Mouse (Mus musculus): ENCODE results near the gene Zfp513. TPM values are rescaled to one million over a fixed set of nuclear protein-coding genes. Genes with fewer than 3 reads are reported as not detected.

Gene Zfp513
- polyA plus RNA-seq, 1 experiment from 2014 or later = 7.0 TPM

DNA sequence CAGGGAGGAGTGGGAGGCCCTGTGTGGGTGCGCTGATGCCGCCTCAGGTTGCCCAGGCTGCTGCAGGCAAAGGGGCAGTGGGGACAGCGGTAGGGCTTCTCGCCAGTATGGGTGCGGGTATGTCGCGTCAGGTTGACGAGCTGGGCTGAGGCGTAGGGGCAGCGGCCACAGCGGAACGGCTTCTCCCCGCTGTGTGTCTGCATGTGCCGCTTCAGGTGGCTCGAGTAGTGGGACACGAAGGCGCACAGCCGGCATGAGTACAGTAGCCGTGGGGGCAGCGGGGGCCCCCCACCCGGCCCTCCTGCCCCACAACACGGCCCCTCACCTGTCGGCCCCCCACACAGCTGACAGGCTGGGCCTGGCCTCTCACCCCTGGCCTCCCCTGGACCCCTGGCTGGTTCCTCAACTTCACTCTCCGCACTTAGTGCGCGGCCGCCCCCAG is 1.8 kb downstream of the Zfp513 start:
- DNase-seq (ENCODE audit: low spot score) = no peak

DNA sequence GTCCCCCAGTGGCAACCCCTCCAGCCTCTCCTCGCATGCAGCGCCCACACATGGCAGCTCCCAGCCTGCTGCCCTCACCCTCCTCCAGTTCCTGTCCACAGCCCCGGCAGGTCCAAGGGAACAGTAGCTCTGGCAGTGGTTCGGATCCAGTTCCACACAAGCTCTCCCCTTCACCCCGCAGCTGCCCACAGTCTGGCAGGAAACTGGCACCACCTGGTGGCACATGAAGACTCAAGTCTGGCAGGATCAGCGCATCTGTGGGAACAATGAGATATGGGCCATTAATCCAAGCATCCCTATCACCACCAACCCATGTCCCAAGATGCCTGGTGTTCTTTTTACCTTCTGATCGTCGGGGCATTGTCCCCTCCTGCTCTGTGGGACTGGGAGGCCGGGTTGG is 2.2 kb downstream of the Zfp513 start:
- no peak for DNase-seq (ENCODE audit: low spot score)

DNA sequence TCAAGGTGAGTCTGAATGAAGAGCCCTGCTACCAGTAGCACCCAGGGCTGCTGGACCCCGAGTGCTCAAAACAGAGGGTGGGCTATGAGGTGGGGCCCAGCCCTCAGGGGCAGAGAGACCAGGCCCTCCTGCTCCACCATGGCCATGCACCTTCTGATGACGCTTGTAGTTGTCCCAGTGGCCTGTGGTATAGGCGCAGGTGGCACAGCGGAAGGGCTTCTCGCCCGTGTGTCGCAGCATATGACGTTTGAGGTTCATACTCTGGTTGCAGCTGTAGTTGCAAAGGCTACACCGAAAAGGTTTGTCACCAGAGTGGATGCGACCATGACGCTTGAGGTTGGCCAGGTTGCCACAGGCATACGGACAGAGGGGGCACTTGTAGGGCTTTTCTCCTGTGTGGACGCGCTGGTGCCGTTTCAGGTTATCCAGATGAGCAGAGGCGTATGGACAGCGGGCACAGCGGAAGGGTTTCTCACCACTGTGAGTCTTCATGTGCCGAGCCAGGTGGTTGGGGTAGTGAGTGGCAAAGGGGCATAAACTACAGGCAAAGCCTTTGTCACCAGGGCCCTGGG is 2.7 kb downstream of the Zfp513 start:
- no peak for DNase-seq (ENCODE audit: low spot score)

DNA sequence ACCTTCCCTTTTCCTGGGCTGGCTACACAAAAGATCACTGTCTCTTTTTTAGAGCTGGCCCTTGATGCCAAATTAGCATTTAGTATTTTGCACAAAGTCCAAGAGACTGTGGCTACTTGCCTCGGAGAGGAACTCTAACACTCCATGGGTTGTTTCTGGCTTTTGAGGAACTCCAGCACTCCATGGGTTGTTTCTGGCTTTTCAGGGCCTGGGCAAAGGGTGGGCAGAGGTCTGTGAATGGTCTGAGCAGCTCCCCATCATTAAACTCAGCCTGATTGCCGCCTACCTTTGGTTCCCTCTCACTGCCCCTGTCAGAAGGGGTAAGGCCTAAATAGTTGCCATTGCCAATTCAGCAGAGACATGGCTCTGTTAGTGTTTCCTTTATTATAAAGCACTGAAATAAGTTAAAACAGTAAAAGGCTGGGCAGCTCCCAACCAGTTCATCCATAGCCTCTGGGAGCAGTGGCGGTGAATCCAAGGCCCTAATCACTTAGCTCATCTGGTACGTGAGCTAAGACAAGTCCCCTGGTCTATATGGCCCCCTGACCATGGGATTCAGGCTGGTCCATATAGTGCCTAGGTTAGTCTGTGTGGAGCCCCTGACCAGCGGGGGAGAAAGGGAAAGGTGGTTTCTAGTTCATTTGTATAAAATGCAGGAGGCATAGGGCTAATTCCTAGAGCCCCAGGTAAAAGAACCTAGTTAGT is 3.3 kb downstream of the Zfp513 start:
- DNase-seq (ENCODE audit: low spot score) = no peak

DNA sequence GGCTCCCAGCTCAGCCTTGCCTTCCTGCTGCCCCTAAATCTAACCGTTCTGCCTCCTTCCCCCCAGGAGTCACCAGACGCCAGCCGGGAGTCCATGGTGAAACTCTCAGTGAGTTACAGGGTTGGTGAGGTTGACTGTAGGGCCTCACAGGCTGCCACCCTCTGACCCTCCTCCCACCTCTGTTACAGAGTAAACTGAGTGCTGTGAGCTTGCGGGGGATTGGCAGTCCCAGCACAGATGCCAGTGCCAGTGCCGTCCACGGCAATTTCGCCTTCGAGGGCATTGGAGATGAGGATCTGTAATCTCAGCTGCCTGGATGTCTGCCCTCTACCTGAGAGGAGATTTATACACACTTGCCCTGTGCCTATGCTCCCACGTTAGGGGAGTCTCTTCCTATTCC is 3.9 kb downstream of the Zfp513 start:
- DNase-seq (ENCODE audit: low spot score) = no peak

DNA sequence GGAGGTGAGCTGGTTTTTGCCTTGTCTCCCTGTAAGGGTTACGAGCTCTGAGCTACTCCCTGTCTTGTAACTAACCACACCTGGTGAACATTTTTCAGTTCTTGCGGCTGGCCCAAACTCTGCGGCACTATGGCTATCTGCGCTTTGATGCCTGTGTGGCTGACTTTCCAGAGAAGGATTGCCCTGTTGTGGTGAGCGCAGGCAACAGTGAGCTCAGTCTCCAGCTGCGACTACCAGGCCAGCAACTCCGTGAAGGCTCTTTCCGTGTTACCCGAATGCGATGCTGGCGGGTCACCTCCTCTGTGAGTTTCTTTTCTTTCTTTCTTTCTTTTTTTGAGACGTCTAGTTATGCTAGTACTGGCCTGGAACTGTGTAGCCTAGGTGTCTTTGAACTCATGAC is 5.0 kb downstream of the Zfp513 start:
- DNase-seq (ENCODE audit: low spot score) = no peak

DNA sequence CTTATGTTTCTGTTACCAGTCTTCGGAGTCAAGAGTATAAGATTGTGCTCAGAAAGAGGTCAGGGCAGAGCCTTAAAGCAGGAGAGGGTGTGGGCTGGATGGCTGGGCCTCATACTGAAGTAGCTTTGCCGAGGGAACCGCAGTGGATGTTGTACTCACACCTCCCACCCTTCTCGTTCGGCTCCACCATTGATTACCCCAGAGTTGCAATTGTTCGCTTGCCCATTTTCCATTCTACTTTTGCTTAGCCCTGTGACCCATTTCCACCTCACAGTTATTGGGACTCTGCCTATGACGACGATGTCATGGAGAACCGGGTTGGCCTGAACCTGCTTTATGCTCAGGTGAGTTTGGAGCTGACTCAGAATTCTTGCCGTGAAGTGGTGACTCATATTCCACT is 5.9 kb downstream of the Zfp513 start:
- DNase-seq (ENCODE audit: low spot score) = no peak

DNA sequence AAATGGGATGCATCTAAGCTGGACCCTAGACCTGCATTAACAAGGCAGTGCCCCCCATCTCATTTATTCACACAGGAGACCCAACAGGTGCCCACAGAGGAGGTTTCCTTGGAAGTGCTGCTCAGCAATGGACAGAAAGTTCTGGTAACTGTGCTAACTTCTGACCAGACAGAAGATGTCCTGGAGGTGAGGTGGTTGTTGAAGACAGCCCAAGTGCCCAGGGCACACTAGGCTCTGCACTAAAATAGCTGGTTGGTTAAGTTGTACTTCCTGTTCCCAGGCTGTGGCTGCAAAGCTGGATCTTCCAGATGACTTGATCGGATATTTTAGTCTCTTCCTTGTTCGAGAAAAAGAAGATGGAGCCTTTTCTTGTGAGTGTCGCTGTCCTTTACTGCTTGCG is 6.4 kb downstream of the Zfp513 start:
- DNase-seq (ENCODE audit: low spot score) = no peak

DNA sequence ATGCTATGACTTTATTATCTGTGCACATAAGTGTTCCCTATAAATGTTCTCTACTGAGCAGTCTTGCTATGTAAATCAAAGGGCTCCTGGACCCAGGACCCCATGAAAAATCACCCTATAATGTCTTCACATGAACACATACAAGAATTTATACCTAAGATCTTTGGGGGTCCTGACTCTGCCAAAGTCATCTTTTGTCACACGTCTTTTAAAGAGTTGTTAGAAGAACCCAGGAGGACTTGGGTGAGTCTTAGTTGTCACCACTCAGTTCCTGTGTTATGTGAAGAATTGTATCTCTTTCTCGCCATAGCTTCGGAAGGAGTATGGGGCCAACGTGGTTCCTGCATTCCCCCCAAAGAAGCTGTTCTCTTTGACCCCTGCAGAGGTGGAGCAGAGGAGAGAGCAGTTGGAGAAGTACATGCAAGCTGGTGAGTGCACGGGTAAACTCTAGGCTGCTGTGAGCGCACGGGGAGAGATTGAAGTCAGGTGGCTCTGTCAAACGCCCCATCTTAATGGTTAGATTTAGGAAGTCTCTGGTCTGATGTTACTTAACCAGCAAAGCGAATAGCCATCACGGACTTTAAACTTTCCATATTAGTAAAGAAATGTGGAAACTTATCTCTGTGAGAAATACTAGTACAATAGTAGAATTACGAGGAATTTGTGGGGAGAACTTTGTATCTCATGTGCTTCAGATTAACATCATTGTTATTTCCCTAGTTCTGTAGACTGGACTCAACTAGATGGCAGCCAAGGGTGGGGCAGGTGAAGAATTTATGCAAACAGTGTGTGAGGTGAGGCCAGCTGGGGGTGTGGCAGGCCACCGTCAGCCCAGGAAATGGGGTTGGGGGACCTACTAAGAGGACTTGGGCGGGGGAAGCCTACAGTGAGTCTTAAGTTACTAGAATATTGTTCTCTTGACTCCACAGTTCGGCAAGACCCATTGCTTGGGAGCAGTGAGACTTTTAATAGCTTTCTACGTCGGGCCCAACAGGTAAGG is 7.3 kb downstream of the Zfp513 start:
- no peak for DNase-seq (ENCODE audit: low spot score)

DNA sequence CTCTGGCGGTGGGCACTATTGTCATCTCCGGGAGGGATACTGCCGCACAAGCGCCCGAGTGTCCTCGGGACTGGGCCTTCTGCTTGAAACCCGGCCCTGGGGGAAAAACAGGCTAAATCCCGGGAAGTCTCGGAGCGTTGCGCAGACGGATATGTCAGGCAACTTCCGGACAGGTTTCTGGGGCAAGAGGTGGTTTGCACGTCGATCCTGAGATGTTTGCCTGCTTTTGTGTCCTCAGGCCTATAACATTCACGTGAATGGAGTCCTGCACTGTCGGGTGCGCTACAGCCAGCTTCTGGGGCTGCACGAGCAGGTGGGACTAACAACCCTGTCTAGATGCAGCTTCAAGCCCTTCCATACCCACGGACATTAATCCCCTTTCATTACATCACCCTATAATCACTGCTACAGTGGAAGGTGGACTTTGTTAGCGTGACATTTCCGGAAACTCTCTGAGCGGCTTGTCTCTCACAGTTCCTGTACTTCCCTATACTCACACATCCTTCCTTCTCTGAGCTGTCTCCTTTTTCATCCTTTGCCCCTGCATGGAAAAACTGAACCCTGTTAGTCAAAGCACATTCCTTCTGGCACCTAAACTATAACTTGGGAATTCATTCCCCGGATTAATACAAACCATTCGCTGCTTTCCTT is 8.3 kb downstream of the Zfp513 start:
- DNase-seq (ENCODE audit: low spot score) = no peak

DNA sequence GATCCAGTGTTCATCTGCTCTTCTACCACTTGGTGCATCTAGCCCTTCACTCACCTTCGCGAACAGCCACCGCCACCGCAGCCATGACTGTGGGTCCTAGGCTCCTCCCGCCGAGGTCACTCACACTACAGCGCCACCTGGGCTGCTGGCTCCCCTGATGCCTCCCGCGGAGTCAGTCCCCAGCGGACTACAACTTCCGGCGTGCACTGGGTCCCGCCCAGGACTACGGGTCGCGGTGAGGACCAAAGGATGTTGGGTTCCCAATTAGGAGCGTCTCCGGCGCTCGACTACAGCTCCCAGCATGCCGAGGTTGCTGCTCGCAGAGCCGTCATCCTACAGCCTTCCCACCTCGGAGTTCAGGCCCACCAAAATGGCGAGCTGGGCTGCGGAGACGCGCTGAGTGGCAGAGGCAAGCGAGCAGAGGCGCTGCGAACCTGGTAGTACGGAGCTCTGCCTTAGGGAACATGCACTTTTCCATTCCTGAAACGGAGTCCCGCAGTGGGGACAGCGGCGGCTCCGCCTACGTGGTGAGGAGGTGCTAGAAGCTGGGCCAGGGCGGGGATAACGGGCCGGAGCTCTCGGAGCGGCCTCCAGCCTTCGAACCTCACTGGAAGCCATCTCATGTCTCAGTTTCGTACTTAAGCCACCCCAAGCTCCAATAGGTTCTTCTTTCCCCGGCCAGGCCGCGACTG is 9.0 kb downstream of the Zfp513 start, which contains the start of the genes Snx17 and Eif2b4:
TSS of gene Snx17 (plus strand) at position 289 of the 692 bp plus-strand sequence.
TSS of gene Eif2b4 (minus strand) at position 492 of the 692 bp plus-strand sequence.
- DNase-seq (ENCODE audit: low spot score) = peak; percentile 99

DNA sequence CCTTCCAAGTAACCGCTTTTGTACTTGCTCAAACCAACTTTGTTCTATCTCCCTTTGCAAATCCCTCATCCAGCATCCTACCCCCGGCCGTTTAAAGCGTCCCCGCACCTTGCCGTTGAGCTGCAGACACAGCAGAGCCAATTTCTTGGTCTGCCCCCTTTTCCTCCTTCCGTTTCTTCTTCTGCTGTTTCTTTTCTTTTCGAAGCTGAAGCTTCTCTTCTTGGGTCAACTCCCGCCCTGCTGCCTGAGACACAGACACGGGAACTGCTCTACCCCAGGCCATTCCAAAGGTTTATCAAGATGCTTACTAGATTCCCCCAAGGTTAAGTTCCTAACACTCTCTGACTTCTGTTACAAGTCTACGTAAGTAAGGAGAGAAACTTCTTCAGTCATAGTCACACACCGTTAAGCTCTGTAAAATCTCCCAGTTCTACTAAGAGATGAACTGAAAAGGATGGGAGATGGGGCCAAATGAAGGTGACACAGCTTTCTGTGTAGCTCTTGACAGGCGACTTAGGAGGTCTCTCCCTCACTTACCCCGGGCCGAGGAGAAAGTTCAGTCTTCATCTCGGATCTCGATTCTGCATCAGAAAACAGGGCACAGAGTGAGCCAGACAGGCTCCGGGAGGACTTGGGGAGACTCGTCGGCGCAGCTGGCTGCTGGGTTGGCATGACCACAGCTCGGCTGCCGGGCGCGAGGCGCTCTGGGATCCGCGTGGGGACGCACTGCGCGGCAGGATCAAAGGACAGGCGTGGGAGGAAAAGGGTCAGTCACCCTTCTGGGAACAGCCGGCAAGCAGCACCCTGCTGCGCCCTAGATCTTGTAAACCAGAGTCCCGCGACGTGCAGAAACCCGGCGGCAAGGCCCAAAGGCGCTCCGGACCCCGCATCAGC is 9.8 kb downstream of the Zfp513 start:
- no peak for DNase-seq (ENCODE audit: low spot score)

DNA sequence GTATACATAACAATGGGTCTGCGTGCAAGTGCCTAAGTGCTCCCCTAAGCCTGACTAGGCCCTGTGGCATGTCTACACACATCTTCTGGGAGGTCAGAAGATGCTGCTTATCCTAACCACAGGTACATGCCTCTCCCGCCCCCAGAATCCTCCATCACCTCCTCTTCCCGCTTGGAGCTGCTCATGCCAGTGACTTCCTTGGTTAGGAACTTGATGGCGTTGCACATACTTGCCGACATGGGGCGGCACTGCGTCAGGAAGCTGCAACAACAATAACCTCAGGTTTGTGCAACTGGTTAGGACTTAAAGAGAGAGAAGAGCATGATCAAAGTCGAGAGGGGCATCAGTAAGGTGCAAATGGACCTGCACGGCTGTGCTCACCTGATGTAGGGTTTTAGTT is 11.9 kb downstream of the Zfp513 start:
- DNase-seq (ENCODE audit: low spot score) = no peak

DNA sequence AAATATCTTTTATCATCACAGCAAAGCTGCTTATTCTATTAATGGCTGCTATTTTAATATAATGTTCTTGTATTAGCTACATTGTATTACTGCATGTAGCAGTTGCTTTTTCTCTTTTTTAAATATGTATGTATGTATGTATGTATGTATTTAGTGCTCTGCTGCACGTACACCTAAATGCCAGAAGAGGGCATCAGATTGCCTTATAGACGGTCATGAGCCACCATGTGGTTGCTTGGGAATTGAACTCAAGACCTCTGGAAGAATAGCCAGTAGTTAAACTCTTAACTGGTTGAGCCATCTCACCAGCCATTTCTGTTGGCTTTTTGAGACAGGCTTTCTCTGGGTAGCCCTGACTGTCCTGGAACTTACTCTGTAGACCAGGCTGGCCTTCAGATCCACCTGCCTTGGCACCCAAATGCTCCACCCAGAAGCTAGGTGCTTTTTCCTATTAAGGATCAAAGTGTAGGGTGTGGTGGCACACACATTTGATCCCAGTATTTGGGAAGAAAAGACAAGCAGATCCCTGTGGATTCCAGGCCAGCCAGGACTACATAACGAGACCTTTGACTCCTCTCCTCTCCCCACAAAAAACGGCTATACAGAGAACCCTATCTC is 13.8 kb downstream of the Zfp513 start:
- DNase-seq (ENCODE audit: low spot score) = peak; percentile 48

DNA sequence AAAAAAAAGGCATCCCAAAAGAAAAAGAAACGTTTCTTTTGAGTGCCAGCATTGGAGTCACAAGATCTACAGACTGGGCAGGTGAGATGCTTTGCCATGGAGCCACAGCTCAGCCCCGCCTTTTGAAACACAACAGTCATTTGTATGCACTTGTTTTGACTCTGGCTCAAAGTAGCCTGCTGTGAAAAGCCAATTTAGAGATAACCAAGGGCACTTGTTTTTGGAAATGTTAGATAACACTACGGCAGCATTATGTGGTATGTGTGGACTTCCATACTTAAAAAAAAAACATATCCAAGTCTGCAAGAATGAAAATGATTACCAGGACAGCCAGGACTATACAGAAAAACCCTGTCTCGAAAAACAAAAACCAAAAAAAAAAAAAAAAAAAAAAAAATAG is 18.4 kb downstream of the Zfp513 start:
- no peak for DNase-seq (ENCODE audit: low spot score)

DNA sequence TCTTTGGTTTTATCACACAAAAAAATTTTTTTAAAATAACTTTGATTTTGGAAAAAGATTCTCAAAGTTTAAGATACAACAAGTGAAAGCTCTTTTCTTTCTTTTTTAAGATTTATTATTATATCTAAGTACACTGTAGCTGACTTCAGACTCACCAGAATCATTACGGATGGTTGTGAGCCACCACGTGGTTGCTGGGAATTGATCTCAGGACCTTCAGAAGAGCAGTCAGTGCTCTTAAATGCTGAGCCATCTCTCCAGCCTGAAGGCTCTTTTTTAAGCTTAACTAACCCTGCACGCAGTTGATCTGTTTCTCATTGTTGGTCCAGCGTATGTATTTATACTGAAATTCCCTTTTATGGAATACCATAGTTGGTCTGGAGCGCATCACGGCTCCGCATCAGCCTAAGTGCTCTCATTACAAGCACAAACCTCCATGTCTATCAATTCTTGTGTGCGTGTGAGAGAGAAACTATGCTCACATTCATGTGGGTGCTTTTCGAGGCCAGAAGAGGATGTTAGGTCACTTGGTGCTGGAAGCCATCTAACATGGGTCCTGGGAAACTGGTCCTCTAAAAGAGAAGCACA is 20.8 kb downstream of the Zfp513 start:
- DNase-seq (ENCODE audit: low spot score) = no peak

DNA sequence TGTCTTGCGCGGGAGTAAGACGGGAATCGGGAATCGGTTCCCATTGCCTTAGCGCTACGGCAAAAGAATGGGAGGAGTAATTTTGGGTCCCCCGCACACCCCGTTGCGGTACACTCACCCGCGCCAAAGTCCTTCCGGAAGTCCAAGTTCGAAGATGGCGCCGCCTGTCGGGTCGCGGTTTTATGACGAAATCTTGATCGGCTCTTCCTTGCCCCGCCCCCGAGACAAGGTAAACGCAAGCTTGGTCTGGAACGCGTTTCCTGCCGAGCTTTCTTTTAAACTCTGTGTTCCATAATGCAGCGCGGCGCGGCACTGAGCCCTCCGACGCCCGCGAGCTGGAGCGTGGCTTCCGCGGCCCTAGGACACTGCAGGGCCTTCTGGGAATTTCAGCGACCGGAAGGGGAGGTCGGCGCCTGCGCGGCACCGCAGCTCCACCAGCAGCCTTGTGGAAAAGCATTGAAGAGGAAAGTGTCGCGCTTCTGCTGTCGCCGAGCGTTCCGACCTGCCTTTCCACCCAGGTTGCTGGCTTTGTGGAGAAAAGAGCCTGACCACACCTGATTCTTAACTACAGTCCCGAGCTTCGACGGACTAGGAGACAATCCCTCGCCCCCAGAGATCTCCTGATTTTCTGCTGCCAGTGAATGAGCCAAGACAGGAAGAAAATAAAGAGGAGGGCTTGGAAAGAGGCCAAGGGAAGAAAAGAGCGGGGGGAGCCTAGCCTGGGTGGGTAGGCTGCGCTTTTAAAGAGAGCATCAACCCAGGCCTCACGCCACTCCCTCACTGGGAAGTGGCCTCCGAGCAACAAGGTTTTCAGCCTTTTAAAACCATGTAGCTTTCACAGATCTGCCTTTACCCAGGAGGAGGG is 22.1 kb downstream of the Zfp513 start, which contains the start of the genes Gm29609 and Gtf3c2:
TSS of gene Gm29609 (minus strand) at position 146 of the 865 bp plus-strand sequence.
TSS of gene Gtf3c2 (minus strand) at position 379 of the 865 bp plus-strand sequence.
- DNase-seq (ENCODE audit: low spot score) = peak; percentile 99

DNA sequence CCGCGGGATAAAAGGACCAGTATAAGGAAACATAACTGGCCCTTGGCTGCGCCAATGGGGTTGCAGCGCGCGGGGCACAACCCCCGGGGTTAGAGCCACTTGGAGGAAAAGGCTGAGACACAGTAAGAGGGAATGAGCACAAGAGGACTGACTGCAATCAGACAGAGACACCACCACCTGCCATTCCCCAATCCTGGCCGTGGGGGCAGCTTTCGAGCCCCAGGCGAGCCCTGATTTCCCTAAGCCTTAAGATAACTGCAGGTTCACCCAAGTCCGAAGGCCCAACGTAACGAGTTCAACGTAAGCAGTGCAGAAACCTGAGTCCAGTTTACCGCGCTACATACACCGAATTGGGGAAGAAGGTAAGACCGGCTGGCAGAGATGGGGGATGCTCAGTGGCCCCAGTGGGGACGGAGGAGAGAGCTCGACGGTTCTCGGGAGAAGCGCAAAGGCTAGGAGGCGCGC is 22.8 kb downstream of the Zfp513 start:
- DNase-seq (ENCODE audit: low spot score) = no peak
